Mouse (Mus musculus): Measurements from ENCODE around the gene Zbtb16.

GRCm38 (mm10) chr9:48648285-48649097 is 187.5 kb downstream of the Zbtb16 start:
- no peak for TF ChIP-seq CTCF (IDR thresholded peaks at IDR 0.05; ENCODE audit: borderline replicate concordance, insufficient read depth, low read length)
- TF ChIP-seq POLR2A (IDR thresholded peaks at IDR 0.05; ENCODE audit: low read depth, low read length): no peak
